Mouse (Mus musculus) kidney, adult 9 months (tissue): ENCODE measurements at regions not wholly inside any gene's neighbourhood (a gene's known extent, or its start where the extent isn't known, plus 50 kb on each side); places are given as distances from the start of the nearest gene placed in this dataset.

Experiments
- DNase-seq: peaks from one replicate; pipeline ENCODE4 v3.0.0; 2022

DNA sequence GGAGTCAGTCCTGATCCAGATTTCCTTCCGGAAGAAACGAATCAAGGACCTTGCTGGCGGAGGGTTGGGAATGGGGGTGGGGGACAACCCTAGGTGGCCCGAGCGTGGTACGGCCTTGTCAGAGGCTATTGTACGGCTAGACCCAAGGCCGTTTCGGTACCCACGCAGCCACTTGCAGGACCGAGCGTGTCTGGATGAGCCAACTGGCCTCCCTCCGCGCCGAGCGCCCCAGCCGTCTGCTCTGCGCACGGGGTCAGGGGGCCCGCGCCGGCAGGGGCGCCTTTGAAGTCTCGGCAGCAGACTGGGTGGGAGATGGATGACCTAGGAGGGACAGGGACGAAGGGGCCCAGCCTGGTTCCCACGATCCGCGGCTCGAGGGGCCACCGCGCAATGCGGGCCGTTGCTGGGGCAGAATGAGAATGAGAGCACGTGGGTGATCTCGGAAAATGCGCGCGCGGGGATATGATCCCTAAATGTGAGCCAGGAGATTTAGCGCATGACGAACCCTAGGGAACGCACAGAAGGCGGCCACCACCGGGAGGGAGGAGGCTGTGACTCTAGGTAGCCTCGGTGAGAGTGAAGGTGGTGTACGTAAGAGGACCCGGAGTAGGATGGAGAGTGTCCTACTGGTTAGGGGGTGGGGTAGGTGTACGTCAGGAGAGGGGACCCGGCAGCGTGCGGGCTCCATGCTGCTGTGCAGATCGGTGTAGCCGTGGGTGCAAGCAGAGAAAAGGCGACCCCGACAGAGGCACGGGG lies 76.2 kb upstream of the Hmga2 start:
- no peak for DNase-seq

DNA sequence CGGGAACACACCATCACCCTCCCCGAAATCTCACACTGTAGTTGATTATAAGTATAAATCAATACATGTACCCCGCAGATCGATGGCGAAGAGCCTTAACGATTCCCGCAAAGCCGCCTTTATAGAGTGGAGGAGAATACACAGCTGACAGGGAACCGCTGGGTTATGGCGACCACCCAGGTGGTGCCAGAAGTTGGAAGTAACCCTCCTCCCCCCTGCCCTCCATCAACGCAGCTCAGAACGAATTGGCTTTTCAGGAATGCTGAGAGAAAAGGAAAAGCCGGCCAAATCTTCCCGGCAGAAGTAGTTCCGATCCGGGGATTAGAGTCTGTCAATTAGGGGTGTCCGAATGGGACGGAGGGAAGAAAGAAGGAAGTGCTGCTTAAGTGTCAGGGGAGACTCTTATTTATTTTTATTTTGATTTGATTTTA lies 75.6 kb upstream of the Hmga2 start:
- DNase-seq, result no peak

DNA sequence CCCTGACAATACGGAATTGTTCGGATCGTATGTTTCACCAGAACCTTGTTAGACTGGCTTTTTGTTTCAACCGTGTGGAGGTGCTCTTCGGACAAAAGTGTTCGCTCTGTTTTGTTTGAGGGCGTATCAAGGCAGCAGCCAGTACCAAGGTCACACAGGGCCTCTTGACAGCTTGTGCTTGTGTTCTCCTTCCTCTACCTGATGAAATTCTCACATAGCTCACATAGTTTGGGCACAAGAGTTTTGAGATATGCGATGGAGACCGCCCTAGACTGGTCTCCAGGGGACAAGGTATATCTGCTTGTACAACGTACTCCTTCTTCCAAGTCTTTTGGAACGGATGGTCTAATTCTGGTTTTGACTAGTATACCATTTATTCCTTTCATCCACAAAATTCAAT lies 70.9 kb upstream of the Hmga2 start:
- DNase-seq, result no peak

DNA sequence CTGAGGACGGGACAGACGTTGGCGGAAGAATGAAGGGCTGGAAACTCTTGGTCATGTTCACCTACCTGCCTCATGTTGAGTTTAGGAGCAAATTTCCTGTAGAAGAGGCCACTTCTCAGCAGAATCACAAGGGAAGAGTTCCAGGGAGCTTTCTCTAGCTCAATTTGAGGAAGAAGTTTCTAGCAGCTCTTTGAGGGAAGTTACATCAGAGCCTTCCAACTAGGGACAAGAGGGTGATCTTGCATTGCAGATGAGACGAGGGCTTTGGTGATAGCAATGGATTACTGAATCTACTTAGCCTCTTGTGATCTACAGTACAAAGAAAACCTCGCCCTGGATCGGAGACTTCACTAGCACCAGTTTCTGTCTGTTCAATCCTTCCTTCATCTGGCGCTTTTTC lies 65.3 kb upstream of the Hmga2 start:
- no peak for DNase-seq

DNA sequence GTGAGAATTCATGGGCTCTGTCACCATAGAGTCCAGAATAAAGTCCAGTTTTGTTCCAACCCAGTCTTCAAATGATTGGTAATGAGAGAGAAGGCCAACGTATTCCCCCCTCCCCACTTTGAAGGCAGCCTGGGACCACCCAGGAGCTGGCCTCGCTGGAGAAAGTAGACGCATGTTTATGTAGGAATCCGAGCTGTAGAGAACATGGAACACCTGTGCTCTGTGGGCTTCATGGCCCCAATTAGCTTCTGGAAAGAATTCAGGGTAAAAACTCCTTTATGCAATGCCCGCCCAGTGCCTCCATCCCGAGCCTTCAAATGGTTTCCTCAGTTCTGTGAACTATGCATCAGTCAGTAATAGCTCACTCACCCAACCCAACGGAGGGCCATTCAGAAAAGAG lies 62.3 kb upstream of the Hmga2 start:
- DNase-seq, result no peak

DNA sequence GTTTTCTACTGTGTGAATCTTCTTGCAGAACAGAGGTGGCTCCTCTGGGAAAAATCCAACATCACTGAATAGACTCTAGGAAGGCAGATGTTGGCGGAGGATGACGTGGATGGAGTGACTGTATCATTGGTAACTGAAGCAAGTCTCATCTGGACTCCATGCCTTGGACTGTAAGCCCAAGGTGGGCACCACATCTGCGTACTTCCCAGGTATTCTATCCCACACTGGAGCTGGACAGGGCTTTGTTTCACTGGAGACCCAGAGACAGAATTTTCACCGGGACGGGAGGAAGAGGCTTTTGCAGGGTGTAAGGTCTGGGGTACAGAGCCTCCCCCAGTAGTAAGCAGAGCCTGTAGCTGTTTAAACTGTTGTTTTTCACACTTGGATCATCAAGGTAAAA lies 52.1 kb upstream of the Hmga2 start:
- DNase-seq, result no peak

DNA sequence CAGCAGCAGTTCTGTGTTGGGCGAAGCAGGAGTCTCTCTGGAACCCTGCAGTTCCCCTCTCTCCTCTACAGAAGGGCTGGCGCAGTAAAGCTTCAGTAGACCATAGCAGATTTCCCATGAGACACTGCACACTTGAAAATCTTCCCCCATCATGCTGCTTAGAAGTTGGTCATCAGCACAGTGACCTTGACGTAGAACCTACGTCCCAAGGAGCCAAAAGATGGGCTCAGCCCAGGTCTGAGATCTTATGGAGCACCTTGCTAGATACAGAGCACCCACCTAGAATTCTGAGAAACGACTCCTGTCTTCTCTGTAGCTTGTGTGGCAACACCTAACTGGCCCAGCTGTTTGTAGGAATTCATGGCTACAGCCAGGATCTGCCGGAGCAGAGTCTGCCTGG lies 51.7 kb upstream of the Hmga2 start:
- no peak for DNase-seq

DNA sequence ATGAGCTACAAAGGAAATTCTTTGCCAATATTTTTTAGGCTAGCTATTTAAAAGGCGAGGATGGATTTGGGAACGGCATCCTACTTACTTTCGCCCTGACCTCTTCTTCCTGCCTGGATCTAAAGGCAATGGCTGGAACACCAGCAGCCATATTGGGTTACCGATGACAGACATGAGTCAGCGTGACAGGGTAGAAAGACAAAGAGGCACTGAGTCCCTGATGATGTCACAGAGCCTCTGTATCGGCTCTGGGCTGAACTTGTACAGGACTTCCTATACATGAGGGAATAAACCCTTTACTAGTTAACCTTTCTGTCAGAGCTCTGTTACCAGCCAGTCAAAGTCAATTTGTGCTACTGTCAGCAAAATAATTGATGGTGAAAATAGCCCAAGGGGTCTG lies 50.7 kb upstream of the Hmga2 start:
- DNase-seq, result no peak
